Mouse (Mus musculus) adrenal gland, adult 8-10 months (tissue): Measurements from ENCODE around the gene Denr. TPM values are rescaled to one million over a fixed set of nuclear protein-coding genes. Genes with fewer than 3 reads are reported as not detected.
A peak's percentile ranks its signal among the peaks of the same experiment; 100 is the strongest.

Experiments
- DNase-seq: peaks from one replicate; pipeline ENCODE4 v3.0.0; 2022
- total RNA-seq, 4 experiments: library from RNA; stranded (reverse); gene quantifications; 2 replicates each; pipeline ENCODE4 v1.2.4; 2022

The Denr gene
- total RNA-seq, 4 experiments from 2014 or later = 60.3 to 75.8 (median 67.3) TPM

- no peak for DNase-seq
Observed at GRCm38 (mm10) chr5:123907631-123907977, 629 bp downstream of the Denr start.

- DNase-seq = peak; percentile 37
Observed at GRCm38 (mm10) chr5:123914852-123915251, 7.9 kb downstream of the Denr start.

GRCm38 (mm10) chr5:123922112-123922511 lies 15.1 kb downstream of the Denr start:
- no peak for DNase-seq

- no peak for DNase-seq
Observed at GRCm38 (mm10) chr5:123927118-123927517, 20.1 kb downstream of the Denr start, which contains the start of gene Gm43518. Gene Gm43518, plus strand, starts transcription at chr5:123927418.

GRCm38 (mm10) chr5:123930508-123930989 lies 23.6 kb downstream of the Denr start, which contains the start of gene Ccdc62:
Gene Ccdc62, plus strand, starts transcription at chr5:123930679.
- DNase-seq = peak; percentile 86

GRCm38 (mm10) chr5:123931131-123931530 lies 24.2 kb downstream of the Denr start:
- DNase-seq = no peak

- no peak for DNase-seq
Observed at GRCm38 (mm10) chr5:123932927-123933326, 26.0 kb downstream of the Denr start.

- DNase-seq = no peak
Observed at GRCm38 (mm10) chr5:123933556-123933955, 26.6 kb downstream of the Denr start.

GRCm38 (mm10) chr5:123933957-123934591 lies 27.1 kb downstream of the Denr start:
- DNase-seq = no peak

GRCm38 (mm10) chr5:123935931-123936330 lies 29.0 kb downstream of the Denr start:
- no peak for DNase-seq

GRCm38 (mm10) chr5:123938479-123938878 lies 31.5 kb downstream of the Denr start:
- DNase-seq = no peak

- DNase-seq = no peak
Observed at GRCm38 (mm10) chr5:123946546-123946945, 39.6 kb downstream of the Denr start.

- no peak for DNase-seq
Observed at GRCm38 (mm10) chr5:123947041-123947761, 40.2 kb downstream of the Denr start.

GRCm38 (mm10) chr5:123952365-123953045 lies 45.5 kb downstream of the Denr start:
- DNase-seq = no peak

- DNase-seq = no peak
Observed at GRCm38 (mm10) chr5:123957213-123957612, 50.2 kb downstream of the Denr start.

- no peak for DNase-seq
Observed at GRCm38 (mm10) chr5:123959018-123959417, 52.0 kb downstream of the Denr start.

- DNase-seq = no peak
Observed at GRCm38 (mm10) chr5:123960129-123960528, 53.2 kb downstream of the Denr start.

- no peak for DNase-seq
Observed at GRCm38 (mm10) chr5:123961046-123961445, 54.1 kb downstream of the Denr start.

- no peak for DNase-seq
Observed at GRCm38 (mm10) chr5:123964208-123964607, 57.2 kb downstream of the Denr start.

- no peak for DNase-seq
Observed at GRCm38 (mm10) chr5:123966759-123967158, 59.8 kb downstream of the Denr start.

GRCm38 (mm10) chr5:123968468-123968867 lies 61.5 kb downstream of the Denr start:
- no peak for DNase-seq

- no peak for DNase-seq
Observed at GRCm38 (mm10) chr5:123969216-123969615, 62.2 kb downstream of the Denr start.

- no peak for DNase-seq
Observed at GRCm38 (mm10) chr5:123970576-123970975, 63.6 kb downstream of the Denr start.
